Mouse (Mus musculus) ES-E14 (cell line): Measurements from ENCODE around the gene Olfr1389. TPM values are rescaled to one million over a fixed set of nuclear protein-coding genes. Genes with fewer than 3 reads are reported as not detected.

ENCODE experiments used
- total RNA-seq: library from RNA; depleted of rRNA; stranded (reverse); fragments of 300-350 nt; gene quantifications from 2 replicates; pipeline ENCODE4 v1.2.3, GENCODE M21; 2012; rRNA removed

Gene Olfr1389
- total RNA-seq, 1 experiment = not detected

Other genes starting within 250 kb of the Olfr1389 start
- gene Btnl9, start 235.9 kb upstream of the Olfr1389 start, total RNA-seq = 0.09 and 0.48 TPM in 2 replicates
- 25.2 and 28.7 TPM in 2 replicates for gene Zfp62, start 219.8 kb upstream of the Olfr1389 start, total RNA-seq
- 43.1 and 54.2 TPM in 2 replicates for gene Mgat1, start 178.9 kb upstream of the Olfr1389 start, total RNA-seq
- gene Olfr1393, start 144.8 kb upstream of the Olfr1389 start, total RNA-seq = not detected in 2 replicates
- not detected in 2 replicates for gene Olfr1392, start 137.8 kb upstream of the Olfr1389 start, total RNA-seq
- gene Olfr10, start 118.3 kb upstream of the Olfr1389 start, total RNA-seq = not detected in 2 replicates
- gene Olfr1391, start 100.3 kb upstream of the Olfr1389 start, total RNA-seq = not detected in 2 replicates
- not detected in 2 replicates for gene Olfr1390, start 87.9 kb upstream of the Olfr1389 start, total RNA-seq
- gene Olfr1388, start 13.6 kb downstream of the Olfr1389 start, total RNA-seq = 8.4 and 9.4 TPM in 2 replicates
- not detected in 2 replicates for gene Olfr1387, start 32.3 kb downstream of the Olfr1389 start, total RNA-seq
- gene Olfr1386, start 42.0 kb downstream of the Olfr1389 start, total RNA-seq = not detected in 2 replicates
- gene Olfr1385, start 66.0 kb downstream of the Olfr1389 start, total RNA-seq = 0.04 and 0.26 TPM in 2 replicates
- not detected in 2 replicates for gene Olfr1384, start 83.7 kb downstream of the Olfr1389 start, total RNA-seq
- gene Olfr1383, start 96.6 kb downstream of the Olfr1389 start, total RNA-seq = not detected in 2 replicates
- gene Olfr1382, start 105.2 kb downstream of the Olfr1389 start, total RNA-seq = not detected in 2 replicates
- gene Olfr1381, start 120.4 kb downstream of the Olfr1389 start, total RNA-seq = not detected in 2 replicates
- not detected in 2 replicates for gene Olfr1380, start 133.8 kb downstream of the Olfr1389 start, total RNA-seq
- gene Flt4, start 186.2 kb downstream of the Olfr1389 start, total RNA-seq = 4.3 and 6.7 TPM in 2 replicates
- 1.4 and 1.6 TPM in 2 replicates for gene Scgb3a1, start 240.5 kb downstream of the Olfr1389 start, total RNA-seq